Mouse (Mus musculus) cerebellum, adult 18-20 months (tissue): ENCODE measurements around the gene Zfr2.

ENCODE experiments used
- DNase-seq, 2 experiments: peaks; one replicate each; pipeline ENCODE4 v3.0.0; 2021

Gene Zfr2

DNA sequence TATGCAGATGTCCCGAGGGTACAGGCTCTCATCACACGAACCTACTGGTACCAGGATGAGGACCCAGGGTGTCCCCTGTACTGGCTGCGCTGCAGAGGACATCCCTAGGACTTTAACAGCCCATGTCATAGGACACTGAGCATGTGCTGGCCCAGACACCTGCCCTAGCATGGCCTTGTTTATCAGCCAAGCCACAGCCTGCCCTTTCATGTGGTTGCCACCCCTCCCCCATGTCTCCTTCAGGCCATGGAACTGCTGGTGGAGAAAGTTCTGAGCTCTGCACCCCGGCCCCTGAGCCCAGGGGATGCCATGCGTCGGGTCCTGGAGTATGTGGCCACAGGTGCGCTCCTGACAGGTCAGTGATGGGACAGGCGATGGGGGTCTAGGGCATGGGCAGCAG, 16.5 kb downstream of the Zfr2 start:
- no peak for DNase-seq

GRCm38 (mm10) chr10:81252424-81253419, 19.8 kb downstream of the Zfr2 start, which contains the start of gene Matk:
Gene Matk (plus strand): TSS chr10:81252935.
- peak; percentile 68 to 73 for DNase-seq

- no peak for DNase-seq
These were observed 21.9 kb downstream of the Zfr2 start for GRCm38 (mm10) chr10:81254886-81255285.

DNA sequence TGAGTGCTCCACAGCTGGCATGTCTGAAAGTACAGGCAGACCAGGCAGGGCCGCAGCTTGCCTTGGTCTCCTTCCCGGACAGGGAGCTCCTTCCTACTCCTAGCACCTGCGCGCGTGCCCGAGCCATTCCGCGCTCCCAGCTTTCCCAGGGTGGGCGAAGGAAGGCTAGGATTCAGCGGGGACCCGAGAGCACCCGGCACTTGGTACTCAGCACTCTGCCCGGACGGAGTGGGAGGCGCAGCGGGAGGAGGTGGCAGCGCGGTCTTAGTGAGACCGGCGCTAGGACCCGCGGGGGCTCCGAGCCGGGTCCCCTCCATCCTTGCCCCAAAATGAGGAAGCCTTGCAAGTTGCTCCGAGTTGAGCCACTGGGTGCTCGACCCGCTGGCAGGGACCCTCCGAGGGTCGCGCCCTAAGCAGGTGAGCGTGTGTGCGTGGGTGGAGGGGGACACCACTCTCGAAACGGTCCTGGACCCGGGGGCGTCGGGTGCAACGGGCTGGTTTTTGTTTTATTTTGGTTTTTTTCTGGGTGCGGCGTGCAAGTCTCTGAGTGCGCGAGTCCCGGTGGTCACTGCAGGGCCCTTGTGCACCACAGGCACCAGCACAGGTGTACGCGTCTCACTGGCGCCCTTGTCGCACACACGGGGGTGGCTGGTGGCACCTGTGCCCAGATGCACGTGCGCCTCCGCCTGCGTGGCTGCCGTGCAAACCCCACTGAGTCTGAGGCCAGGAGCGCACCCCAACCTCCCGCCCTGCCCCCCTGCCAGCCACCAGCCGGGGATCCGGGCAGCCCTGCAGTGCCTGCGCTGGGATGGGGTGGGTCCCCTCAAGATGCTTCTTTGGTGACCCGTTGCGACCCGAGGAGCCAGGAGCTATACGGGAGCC, 24.4 kb downstream of the Zfr2 start:
- peak; percentile 53 to 65 for DNase-seq

GRCm38 (mm10) chr10:81259225-81259884, 26.4 kb downstream of the Zfr2 start:
- no peak for DNase-seq

DNA sequence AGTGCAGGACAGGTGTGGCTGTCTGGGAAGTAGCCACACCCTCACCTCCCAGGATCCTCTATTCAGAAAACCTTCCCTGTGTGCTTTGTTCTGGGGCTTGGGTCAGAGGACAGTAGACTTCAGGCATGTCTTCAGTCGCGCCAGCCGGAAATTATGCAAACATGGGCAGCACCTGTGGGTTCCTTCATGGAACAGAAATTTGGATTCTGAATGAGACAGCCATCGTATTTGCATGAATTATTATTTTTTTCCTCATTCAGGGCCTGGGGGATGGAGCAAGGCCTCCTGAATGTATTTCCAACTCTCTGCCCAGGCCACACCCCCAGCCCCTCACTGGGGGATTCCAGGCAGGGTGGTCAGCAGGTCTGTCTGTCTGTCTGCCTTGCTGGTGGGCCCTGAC, 28.1 kb downstream of the Zfr2 start:
- DNase-seq, result no peak

DNA sequence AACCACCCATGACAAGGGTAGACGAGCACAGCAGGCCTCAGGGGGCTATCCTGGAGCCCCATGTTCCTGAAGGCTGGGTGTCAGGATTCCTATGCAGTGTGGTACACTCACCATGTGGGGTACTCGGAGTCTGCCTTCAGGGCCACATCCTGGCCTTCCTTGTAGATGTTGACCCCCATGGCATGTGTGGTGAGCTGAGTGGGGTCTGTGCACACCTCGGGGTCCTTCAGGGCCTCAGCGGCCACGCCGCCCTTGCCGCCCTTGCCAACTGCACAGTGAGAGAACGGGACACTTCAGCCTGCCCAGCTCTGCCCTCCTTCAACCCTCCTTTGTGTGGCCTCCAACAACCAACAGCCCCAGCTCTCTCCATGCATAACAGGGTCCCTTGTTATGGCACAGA, 32.6 kb downstream of the Zfr2 start:
- no peak for DNase-seq

- DNase-seq, result peak; percentile 96 to 99
These were observed 33.5 kb downstream of the Zfr2 start, which contains the start of the genes Mrpl54 and Apba3 for GRCm38 (mm10) chr10:81266211-81267105. Gene Mrpl54 (minus strand): TSS chr10:81266934. Gene Apba3 (plus strand): TSS chr10:81266960.

DNA sequence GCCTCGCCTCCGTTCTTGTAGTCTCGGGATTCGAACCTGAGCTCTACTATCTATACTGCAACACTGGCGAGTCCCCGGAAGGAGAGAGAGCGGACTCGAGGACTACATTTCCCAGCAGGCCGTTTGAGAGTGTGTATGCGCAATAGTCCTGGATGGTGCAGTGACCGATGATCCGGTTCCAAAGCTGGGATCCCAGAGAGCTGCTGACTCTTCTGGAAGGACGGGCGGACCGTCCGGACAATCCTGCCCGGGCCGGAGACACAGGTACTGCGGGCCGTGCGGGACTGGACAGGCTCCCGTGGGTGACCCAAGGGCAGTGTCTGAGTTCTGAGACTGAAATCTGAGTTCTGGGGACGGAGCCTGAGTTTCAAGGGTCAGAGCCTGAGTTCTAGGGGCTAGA, 35.1 kb downstream of the Zfr2 start:
- DNase-seq, result peak; percentile 85 to 93

GRCm38 (mm10) chr10:81268643-81269412, 35.9 kb downstream of the Zfr2 start:
- DNase-seq, result no peak

GRCm38 (mm10) chr10:81272356-81272755, 39.4 kb downstream of the Zfr2 start:
- DNase-seq, result no peak

DNA sequence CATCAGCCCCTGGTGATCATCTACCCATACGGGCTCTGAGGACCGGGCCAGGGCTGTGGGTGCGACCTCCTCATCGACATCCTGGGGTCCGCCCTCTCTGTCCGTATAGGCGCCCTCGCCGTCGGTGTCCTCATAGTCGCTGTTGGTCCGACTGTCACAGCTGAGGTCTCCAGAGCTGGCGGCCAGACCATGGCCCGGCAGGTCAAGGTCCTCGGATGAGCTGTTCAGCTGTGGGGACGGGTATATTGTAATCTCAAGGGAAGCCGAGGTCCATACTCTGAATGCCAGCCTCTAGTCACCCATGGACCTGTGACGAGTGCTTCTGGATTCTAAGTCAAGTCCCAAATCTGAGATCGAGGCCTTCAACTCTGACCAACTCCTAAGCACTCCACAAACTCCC, 40.9 kb downstream of the Zfr2 start:
- DNase-seq, result no peak

DNA sequence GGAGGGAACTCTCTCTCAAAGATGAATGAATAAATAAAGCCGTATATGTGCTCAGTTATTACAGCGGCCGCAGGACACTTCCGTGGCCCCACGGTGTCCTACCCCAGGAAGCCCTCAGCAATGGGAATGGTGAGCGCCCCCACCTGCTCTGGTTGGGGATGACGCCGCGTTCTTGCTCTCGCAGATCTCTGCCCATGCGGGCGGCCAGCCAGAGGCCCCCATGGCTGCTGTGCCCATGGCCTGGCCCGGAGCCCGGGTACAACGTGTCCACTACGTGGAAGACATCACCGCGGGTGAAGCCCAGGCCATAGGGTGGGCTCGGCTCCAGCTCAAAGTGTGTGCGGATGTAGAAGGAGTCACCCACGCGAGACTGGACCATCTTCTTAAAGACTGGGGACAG, 44.7 kb downstream of the Zfr2 start:
- DNase-seq, result peak in 1 of 2 experiments; percentile 47

DNA sequence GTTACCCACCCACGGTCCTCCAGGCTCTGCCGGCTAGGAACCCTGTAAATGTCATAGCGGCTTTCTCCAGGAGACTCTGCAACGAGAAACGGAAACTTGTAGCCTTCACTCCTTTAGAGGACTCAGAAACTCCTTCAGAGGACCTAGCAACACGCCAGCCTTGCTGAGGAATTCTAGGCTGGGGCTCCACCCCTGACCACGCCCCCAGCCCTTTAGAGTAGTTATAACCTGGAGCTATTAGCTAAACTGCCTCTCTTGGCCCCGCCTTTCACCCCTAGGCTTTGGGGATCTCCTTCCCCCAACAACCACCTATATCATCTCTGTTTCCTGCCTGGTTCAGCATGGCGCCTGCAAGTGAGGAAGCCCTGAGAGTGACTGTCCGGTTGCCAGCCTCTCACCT, 46.5 kb downstream of the Zfr2 start:
- no peak for DNase-seq

DNA sequence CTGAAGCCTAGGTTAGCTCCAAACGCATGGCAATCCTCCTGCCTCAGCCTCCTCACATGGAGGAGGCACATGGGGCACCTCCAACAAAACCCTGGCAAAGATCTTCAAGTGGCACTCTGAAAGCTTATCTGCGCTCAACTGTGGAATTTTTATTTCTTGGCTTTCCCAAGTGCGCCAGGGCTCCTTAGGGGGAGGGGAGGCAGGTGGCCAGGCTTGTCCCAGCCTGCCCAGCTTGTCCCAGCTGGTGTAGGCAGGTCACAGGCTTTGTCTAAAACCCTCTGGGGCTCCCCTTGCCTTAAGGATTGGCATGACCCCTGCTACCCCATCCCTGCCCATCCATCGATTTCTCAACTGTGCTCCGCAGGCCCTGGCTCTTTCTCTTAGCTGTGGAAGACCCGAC, 51.2 kb downstream of the Zfr2 start:
- no peak for DNase-seq

DNA sequence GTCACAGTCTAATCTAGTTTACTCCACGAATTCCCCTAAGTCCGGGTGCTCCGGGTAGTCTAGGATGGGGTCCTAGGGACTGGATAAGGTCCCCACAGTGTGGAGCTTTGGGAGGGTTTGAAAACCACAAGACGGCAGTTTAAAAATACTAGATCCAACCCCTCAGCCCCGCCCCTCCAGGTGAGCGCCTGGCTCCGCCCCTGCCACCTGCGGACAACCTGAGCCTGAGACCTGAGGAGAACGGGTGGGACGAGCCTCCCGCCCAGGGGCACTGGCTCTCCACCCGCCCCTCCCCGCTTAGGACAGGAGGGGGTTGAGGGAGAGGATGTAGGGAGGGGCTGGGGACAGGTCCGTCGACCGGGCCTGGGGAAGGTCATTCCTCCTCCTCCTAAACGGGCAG, 51.8 kb downstream of the Zfr2 start:
- no peak for DNase-seq

GRCm38 (mm10) chr10:81285694-81286450, 52.9 kb downstream of the Zfr2 start:
- peak; percentile 88 to 92 for DNase-seq

DNA sequence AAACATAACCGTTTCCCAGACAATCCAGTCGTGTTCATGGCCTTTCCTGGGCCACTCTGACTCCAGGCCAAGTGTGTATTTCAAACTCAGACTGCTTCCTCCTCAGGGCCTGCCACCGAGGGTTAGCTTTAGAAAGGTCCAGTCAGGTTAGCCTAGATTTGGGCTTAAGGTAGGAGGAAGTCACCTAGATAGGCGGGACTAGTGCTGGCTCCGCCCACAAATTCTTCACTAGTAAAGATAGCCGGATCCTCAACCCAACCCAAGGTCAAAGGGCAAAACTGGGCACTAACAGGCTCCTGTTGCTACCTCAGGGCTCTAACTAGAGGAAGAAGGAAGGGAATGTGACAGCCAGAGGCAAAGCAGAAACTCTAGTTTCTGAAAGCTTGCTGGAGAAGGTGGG, 53.6 kb downstream of the Zfr2 start:
- DNase-seq, result no peak

GRCm38 (mm10) chr10:81287513-81288157, 54.7 kb downstream of the Zfr2 start:
- DNase-seq, result peak; percentile 60 to 62

DNA sequence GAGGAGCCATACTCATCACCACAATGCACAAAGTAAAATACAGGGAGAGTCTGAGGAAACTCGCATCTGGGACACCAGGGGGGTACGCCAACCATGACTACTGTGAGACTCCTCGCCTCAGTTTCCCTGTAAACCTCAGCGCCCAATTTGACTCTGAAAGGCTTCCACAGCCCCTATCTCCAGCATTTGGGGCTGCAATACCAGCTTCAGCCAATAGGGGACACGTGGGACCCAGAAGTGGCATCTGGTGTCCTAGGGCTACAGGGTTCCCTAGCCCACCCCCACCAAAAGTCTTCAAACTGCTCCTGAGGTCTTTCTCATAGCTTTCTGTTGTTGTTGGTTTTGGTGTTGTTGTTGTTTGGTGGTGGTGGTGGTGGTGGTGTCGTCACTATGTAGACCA, 55.6 kb downstream of the Zfr2 start:
- DNase-seq, result peak; percentile 57 to 69
